Mouse (Mus musculus) spleen, adult 2 months (tissue): ENCODE measurements around the gene Reg4. TPM values are rescaled to one million over a fixed set of nuclear protein-coding genes. Genes with fewer than 3 reads are reported as not detected.

Experiments used
- DNase-seq, 2 experiments: peaks; one replicate each; pipeline versions ENCODE4 v3.0.0 to v3.0.0-alpha.2; 2012 to 2021; ENCODE audit warnings: low spot score in 2 of 2, low read depth in 1 of 2
- H3K27ac ChIP-seq: fragments of 200-500 bp; 2 replicates; pipeline ENCODE4 v1.5.1; 2012; ENCODE audit warnings: low read length, inconsistent platforms; ENCODE audit not compliant: insufficient read depth
- H3K27me3 ChIP-seq: fragments of 200-500 bp; 2 replicates; pipeline ENCODE4 v1.6.1; 2012; ENCODE audit warnings: mild to moderate bottlenecking, moderate library complexity, low read length, inconsistent platforms; ENCODE audit not compliant: control insufficient read depth, insufficient read depth
- H3K36me3 ChIP-seq: fragments of 200-500 bp; 2 replicates; pipeline ENCODE4 v1.6.1; 2012; ENCODE audit warnings: mild to moderate bottlenecking, low read length, inconsistent platforms; ENCODE audit not compliant: control insufficient read depth, insufficient read depth
- H3K4me1 ChIP-seq: fragments of 200-500 bp; 2 replicates; pipeline ENCODE4 v1.6.1; 2011; ENCODE audit warnings: inconsistent platforms; ENCODE audit not compliant: control insufficient read depth, insufficient read depth, insufficient read length
- H3K4me3 ChIP-seq: fragments of 200-500 bp; 2 replicates; pipeline ENCODE4 v1.5.1; 2011; ENCODE audit warnings: mild to moderate bottlenecking, inconsistent platforms; ENCODE audit not compliant: insufficient read depth, insufficient read length; ENCODE audit errors: extremely low read depth
- CTCF ChIP-seq: fragments of 200-500 bp; IDR thresholded peaks from 2 replicates; pipeline ENCODE4 v1.5.1; 2011; ENCODE audit warnings: mild to moderate bottlenecking, inconsistent platforms; ENCODE audit not compliant: insufficient read depth, insufficient read length, insufficient replicate concordance; ENCODE audit errors: extremely low read depth
- POLR2A ChIP-seq: fragments of 200-500 bp; IDR thresholded peaks from 2 replicates; pipeline ENCODE4 v1.6.1; 2011; ENCODE audit warnings: low read depth, low read length, inconsistent platforms
- WGBS: fragments of 180-500 bp; shearing (Covaris S2); methylation state at CpG from one replicate; pipeline ENCODE4 v1.1.7; 2018; 5-methylcytosine and 5-hydroxymethylcytosine counted together
- polyA plus RNA-seq: library from polyadenylated mRNA; depleted of rRNA; stranded (reverse); fragments of >200 nt; gene quantifications from 2 replicates; pipeline ENCODE4 v1.2.3, GENCODE M21; 2012

Reg4 gene
- polyA plus RNA-seq, 1 experiment: not detected

GRCm38 (mm10) chr3:98261415-98261814 is 39.5 kb downstream of the Reg4 start:
- DNase-seq: no peak
- H3K27ac ChIP-seq: no peak overlapping the region
- 79% methylated on average over 4 of the region's 4 CpGs for WGBS
- no peaks in the 10 kb centered on the region for H3K27me3 ChIP-seq
- no peaks in the 10 kb centered on the region for H3K4me1 ChIP-seq
- H3K4me3 ChIP-seq: no peak overlapping the region
- no peaks in the 10 kb centered on the region for H3K36me3 ChIP-seq
- TF ChIP-seq POLR2A: no peak
- TF ChIP-seq CTCF: no peak

GRCm38 (mm10) chr3:98262133-98262532 is 40.2 kb downstream of the Reg4 start:
- WGBS: 97% methylated on average over 2 of the region's 2 CpGs
- no peak overlapping the region for H3K27ac ChIP-seq

DNA sequence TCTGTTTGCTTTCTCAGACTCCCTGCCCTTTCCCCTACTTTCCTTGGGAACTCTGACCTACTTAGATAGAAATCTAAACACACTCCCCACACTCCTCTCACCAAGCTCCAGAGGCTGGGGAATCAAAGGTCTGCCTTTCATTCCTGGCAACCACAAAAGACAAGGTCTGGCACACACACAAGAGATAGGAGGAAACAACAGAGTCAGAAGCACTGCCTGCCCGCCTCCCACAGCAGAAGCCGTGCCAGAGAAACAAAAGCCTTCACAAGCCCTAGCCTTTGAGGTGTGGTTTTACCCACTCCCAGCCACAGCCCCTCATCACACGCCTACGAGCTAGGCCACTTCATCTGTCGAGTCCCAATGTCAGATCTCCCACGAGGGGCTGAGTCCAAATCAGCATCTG is 45.3 kb downstream of the Reg4 start:
- H3K4me3 ChIP-seq: no peak overlapping the region
- DNase-seq: no peak
- no peak overlapping the region for H3K27ac ChIP-seq
- WGBS: 27% methylated on average over 6 of the region's 6 CpGs
- TF ChIP-seq POLR2A (no peak), CTCF (no peak)
- H3K4me1 ChIP-seq: no peaks in the 10 kb centered on the region
- H3K36me3 ChIP-seq: no peaks in the 10 kb centered on the region
- H3K27me3 ChIP-seq: no peaks in the 10 kb centered on the region

More at GRCm38 (mm10) chr3:98262133-98262532, 40.2 kb downstream of the Reg4 start:
- DNase-seq: no peak
- Histone ChIP-seq H3K4me3 (no peak overlapping the region), H3K36me3 (no peaks in the 10 kb centered on the region), H3K27me3 (no peaks in the 10 kb centered on the region), H3K4me1 (no peaks in the 10 kb centered on the region)
- TF ChIP-seq POLR2A (no peak), CTCF (no peak)

DNA sequence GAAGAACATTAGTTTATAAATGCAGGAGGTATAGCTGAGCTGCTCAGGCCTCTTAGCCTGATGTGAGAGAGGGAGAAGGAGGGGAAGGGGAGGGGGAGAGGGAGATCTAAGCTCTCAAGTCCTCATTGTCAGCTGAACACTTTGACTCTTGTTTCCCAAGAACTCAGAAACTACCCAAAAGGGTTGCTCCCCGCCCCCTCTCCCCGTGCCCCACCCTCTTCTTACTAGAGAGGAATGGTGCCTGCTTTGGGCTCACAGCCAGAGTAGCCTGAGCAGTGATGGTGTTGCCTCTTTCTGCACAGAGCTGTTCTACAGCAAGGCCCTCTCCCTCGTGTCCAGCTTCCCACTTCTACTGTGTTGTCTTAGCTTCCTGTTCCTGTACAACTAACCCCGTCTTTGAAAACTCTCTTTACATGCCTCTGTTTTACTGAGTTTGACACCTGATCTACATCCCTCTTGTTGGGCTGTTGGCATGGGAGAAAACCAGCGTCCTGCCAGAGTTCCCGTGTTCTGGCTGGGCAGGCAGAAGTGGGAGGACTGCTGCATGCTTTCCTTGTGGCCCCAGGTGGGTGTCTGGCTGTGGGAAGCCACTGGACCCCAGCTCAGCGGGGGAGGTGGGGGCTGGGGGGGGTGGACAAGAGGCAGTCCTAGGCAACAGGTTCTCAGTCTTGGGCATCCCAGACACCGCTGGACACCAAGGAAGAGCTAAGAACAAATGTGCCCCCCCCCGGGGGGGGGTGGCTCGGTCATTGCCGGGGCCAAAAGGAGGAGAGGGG is 51.9 kb downstream of the Reg4 start:
- H3K27ac ChIP-seq: no peak overlapping the region
- DNase-seq: no peak
- H3K36me3 ChIP-seq: no peaks in the 10 kb centered on the region
- no peak overlapping the region for H3K4me3 ChIP-seq
- no peaks in the 10 kb centered on the region for H3K4me1 ChIP-seq
- no peaks in the 10 kb centered on the region for H3K27me3 ChIP-seq
- no peak for TF ChIP-seq CTCF
- TF ChIP-seq POLR2A: no peak
- WGBS: 67% methylated on average over 11 of the region's 11 CpGs

DNA sequence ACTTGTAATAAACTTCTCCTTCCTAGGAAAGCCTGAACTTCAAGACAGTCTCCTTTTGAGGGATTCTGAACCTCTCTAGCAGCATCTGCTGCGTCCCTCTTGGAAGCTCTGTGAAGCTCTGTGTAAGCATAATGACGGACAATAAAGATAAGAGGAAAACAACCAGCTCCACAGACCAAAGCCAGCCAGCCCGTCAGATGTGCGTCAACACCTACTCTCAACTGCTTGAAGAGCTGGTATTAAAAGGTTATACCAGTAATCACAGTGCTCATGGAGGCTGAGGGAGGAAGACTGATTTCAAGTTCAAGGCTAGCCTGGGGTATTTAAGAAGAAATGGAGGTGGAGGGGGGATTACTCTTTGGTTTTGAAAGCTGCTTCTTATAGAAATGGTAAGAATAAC is 57.7 kb downstream of the Reg4 start:
- Histone ChIP-seq H3K4me3 (no peak overlapping the region), H3K4me1 (no peaks in the 10 kb centered on the region), H3K36me3 (no peaks in the 10 kb centered on the region), H3K27me3 (no peaks in the 10 kb centered on the region), H3K27ac (no peak overlapping the region)
- DNase-seq: no peak
- WGBS: 78% methylated on average over 4 of the region's 4 CpGs
- TF ChIP-seq POLR2A (no peak), CTCF (no peak)

DNA sequence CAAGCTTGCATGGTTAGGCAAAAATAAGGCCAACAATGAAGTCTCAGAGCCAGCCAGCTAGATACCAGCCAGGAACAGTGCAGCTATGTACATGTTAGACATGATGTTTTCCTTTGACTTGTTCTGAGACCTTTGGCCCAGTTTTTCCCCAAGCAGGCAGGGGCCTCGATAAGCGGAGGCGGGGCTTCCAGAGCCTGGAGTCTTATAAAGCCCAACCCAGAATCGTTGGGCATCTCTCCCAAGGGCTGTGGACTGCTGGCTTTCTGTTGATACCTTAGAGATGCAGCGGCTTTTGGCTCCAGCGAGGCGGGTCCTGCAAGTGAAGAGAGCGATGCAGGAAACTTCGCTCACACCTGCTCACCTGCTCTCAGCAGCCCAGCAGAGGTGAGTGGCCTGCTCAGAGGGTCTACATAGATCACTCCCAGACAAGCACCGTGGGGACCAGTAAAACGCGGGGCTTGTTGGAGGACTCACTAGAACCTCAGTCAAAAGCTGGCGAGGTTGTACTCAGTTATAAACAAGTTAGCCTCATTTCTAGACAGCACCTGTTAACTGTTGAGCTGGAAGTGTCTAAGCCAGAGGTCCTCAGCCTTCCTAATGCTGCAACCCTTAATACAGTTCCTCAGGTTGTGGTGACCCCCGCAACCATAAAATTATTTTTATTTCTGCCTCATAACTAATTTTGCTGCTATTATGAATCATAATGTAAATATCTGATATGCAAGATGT is 58.4 kb downstream of the Reg4 start, which contains the start of gene Hmgcs2:
Hmgcs2 (plus strand) TSS at position 232 of the 729 bp plus-strand sequence.
- Histone ChIP-seq H3K4me1 (no peaks in the 10 kb centered on the region), H3K4me3 (peak within 1 kb of the TSS; percentile 23; the same call in 1 of the 2 replicates), H3K27ac (no peak within 1 kb of the TSS), H3K27me3 (no peaks in the 10 kb centered on the region), H3K36me3 (no peaks in the 10 kb centered on the region)
- peak in 1 of 2 experiments; percentile 5 for DNase-seq
- 73% methylated on average over 14 of the region's 14 CpGs for WGBS
- TF ChIP-seq POLR2A (no peak), CTCF (no peak)

- Histone ChIP-seq H3K4me1 (no peaks in the 10 kb centered on the region), H3K36me3 (no peaks in the 10 kb centered on the region), H3K27me3 (no peaks in the 10 kb centered on the region), H3K27ac (no peak overlapping the region), H3K4me3 (peak overlapping the region; percentile 23; the same call in 1 of the 2 replicates)
- 18% methylated on average over 12 of the region's 12 CpGs for WGBS
- TF ChIP-seq POLR2A (no peak), CTCF (peak; percentile 91)
- DNase-seq: peak; percentile 3 to 44
Measured at GRCm38 (mm10) chr3:98280933-98281678, 59.1 kb downstream of the Reg4 start.
